Mouse (Mus musculus): ENCODE measurements around the gene Pde2a. TPM values are rescaled to one million over a fixed set of nuclear protein-coding genes. Genes with fewer than 3 reads are reported as not detected.

Pde2a gene
- polyA plus RNA-seq, 1 experiment from 2014 or later, result 19.0 TPM

- Histone ChIP-seq H3K9ac (ENCODE audit: low read length) (no peak overlapping the region), H3K9me3 (replicated peaks; ENCODE audit: control insufficient read depth, low read length) (no peaks in the 10 kb centered on the region; the same call in 1 of the 2 replicates), H3K4me3 (replicated peaks; ENCODE audit: low read length) (no peak overlapping the region), H3K4me1 (ENCODE audit: control insufficient read depth, insufficient read depth, low read length) (peaks cover 33% of the 10 kb centered on the region), H3K36me3 (ENCODE audit: control insufficient read depth, insufficient read depth, low read length) (peaks cover 7% of the 10 kb centered on the region), H3K27ac (ENCODE audit: low read length) (no peak overlapping the region), H3K4me2 (ENCODE audit: low read depth, low read length) (no peak overlapping the region), H3K27me3 (ENCODE audit: control insufficient read depth, insufficient read depth, low read length) (no peaks in the 10 kb centered on the region)
- WGBS, result 48% methylated on average over 4 of the region's 4 CpGs
- ATAC-seq (ENCODE audit: insufficient read depth, low FRiP score), result no peak
Observed at GRCm38 (mm10) chr7:101414209-101414608, 7.3 kb upstream of the Pde2a start.

- Histone ChIP-seq H3K4me3 (replicated peaks; ENCODE audit: low read length) (no peak overlapping the region), H3K4me2 (ENCODE audit: low read depth, low read length) (no peak overlapping the region), H3K9ac (ENCODE audit: low read length) (no peak overlapping the region), H3K27me3 (ENCODE audit: control insufficient read depth, insufficient read depth, low read length) (no peaks in the 10 kb centered on the region), H3K9me3 (replicated peaks; ENCODE audit: control insufficient read depth, low read length) (no peaks in the 10 kb centered on the region; the same call in 1 of the 2 replicates), H3K4me1 (ENCODE audit: control insufficient read depth, insufficient read depth, low read length) (peaks cover 33% of the 10 kb centered on the region), H3K36me3 (ENCODE audit: control insufficient read depth, insufficient read depth, low read length) (peaks cover 5% of the 10 kb centered on the region; the same call in 1 of the 2 replicates), H3K27ac (ENCODE audit: low read length) (no peak overlapping the region; the same call in 1 of the 2 replicates)
- peak; percentile 27 for ATAC-seq (ENCODE audit: insufficient read depth, low FRiP score)
- WGBS, result 24% methylated on average over 6 of the region's 7 CpGs
Observed at GRCm38 (mm10) chr7:101414661-101415511, 6.6 kb upstream of the Pde2a start.

- no peak overlapping the region for H3K27ac ChIP-seq (ENCODE audit: low read length)
- H3K4me1 ChIP-seq (ENCODE audit: control insufficient read depth, insufficient read depth, low read length), result peaks cover 33% of the 10 kb centered on the region
- H3K27me3 ChIP-seq (ENCODE audit: control insufficient read depth, insufficient read depth, low read length), result no peaks in the 10 kb centered on the region
- ATAC-seq (ENCODE audit: insufficient read depth, low FRiP score), result no peak
- no peak overlapping the region for H3K4me3 ChIP-seq (replicated peaks; ENCODE audit: low read length)
- no peaks in the 10 kb centered on the region for H3K9me3 ChIP-seq (replicated peaks; ENCODE audit: control insufficient read depth, low read length)
- H3K4me2 ChIP-seq (ENCODE audit: low read depth, low read length), result no peak overlapping the region
- 26% methylated on average over 8 of the region's 8 CpGs for WGBS
- H3K9ac ChIP-seq (ENCODE audit: low read length), result no peak overlapping the region
- H3K36me3 ChIP-seq (ENCODE audit: control insufficient read depth, insufficient read depth, low read length), result peaks cover 5% of the 10 kb centered on the region; the same call in 1 of the 2 replicates
Observed at GRCm38 (mm10) chr7:101415512-101416100, 5.9 kb upstream of the Pde2a start.

- H3K4me2 ChIP-seq (ENCODE audit: low read depth, low read length), result no peak overlapping the region
- H3K36me3 ChIP-seq (ENCODE audit: control insufficient read depth, insufficient read depth, low read length), result peaks cover 2% of the 10 kb centered on the region; the same call in 1 of the 2 replicates
- H3K9me3 ChIP-seq (replicated peaks; ENCODE audit: control insufficient read depth, low read length), result no peaks in the 10 kb centered on the region
- H3K4me1 ChIP-seq (ENCODE audit: control insufficient read depth, insufficient read depth, low read length), result peaks cover 26% of the 10 kb centered on the region
- WGBS, result 39% methylated on average over 5 of the region's 5 CpGs
- no peak overlapping the region for H3K27ac ChIP-seq (ENCODE audit: low read length)
- H3K4me3 ChIP-seq (replicated peaks; ENCODE audit: low read length), result no peak overlapping the region
- no peak for ATAC-seq (ENCODE audit: insufficient read depth, low FRiP score)
- H3K9ac ChIP-seq (ENCODE audit: low read length), result no peak overlapping the region
- H3K27me3 ChIP-seq (ENCODE audit: control insufficient read depth, insufficient read depth, low read length), result no peaks in the 10 kb centered on the region
Observed at GRCm38 (mm10) chr7:101416391-101416790, 5.1 kb upstream of the Pde2a start.

- H3K36me3 ChIP-seq (ENCODE audit: control insufficient read depth, insufficient read depth, low read length), result no peaks in the 10 kb centered on the region; the same call in 1 of the 2 replicates
- H3K4me1 ChIP-seq (ENCODE audit: control insufficient read depth, insufficient read depth, low read length), result peaks cover 22% of the 10 kb centered on the region
- no peaks in the 10 kb centered on the region for H3K9me3 ChIP-seq (replicated peaks; ENCODE audit: control insufficient read depth, low read length)
- H3K9ac ChIP-seq (ENCODE audit: low read length), result no peak overlapping the region
- H3K27ac ChIP-seq (ENCODE audit: low read length), result no peak overlapping the region
- no peak overlapping the region for H3K4me3 ChIP-seq (replicated peaks; ENCODE audit: low read length)
- H3K27me3 ChIP-seq (ENCODE audit: control insufficient read depth, insufficient read depth, low read length), result no peaks in the 10 kb centered on the region
- ATAC-seq (ENCODE audit: insufficient read depth, low FRiP score), result no peak
- no peak overlapping the region for H3K4me2 ChIP-seq (ENCODE audit: low read depth, low read length)
- 4% methylated on average over 27 of the region's 27 CpGs for WGBS
Observed at GRCm38 (mm10) chr7:101419013-101419770, 2.3 kb upstream of the Pde2a start.

GRCm38 (mm10) chr7:101422069-101422468 is 578 bp downstream of the Pde2a start:
- ATAC-seq (ENCODE audit: insufficient read depth, low FRiP score), result no peak
- H3K27ac ChIP-seq (ENCODE audit: low read length), result no peak overlapping the region
- H3K9ac ChIP-seq (ENCODE audit: low read length), result no peak overlapping the region
- no peaks in the 10 kb centered on the region for H3K9me3 ChIP-seq (replicated peaks; ENCODE audit: control insufficient read depth, low read length)
- H3K36me3 ChIP-seq (ENCODE audit: control insufficient read depth, insufficient read depth, low read length), result no peaks in the 10 kb centered on the region
- H3K4me2 ChIP-seq (ENCODE audit: low read depth, low read length), result no peak overlapping the region
- H3K4me3 ChIP-seq (replicated peaks; ENCODE audit: low read length), result no peak overlapping the region
- H3K4me1 ChIP-seq (ENCODE audit: control insufficient read depth, insufficient read depth, low read length), result no peaks in the 10 kb centered on the region
- 34% methylated on average over 3 of the region's 3 CpGs for WGBS
- no peaks in the 10 kb centered on the region for H3K27me3 ChIP-seq (ENCODE audit: control insufficient read depth, insufficient read depth, low read length)

- 84% methylated on average over 8 of the region's 8 CpGs for WGBS
- no peak overlapping the region for H3K27ac ChIP-seq (ENCODE audit: low read length)
Observed at GRCm38 (mm10) chr7:101422646-101423045, 1.2 kb downstream of the Pde2a start.

GRCm38 (mm10) chr7:101423970-101424369 is 2.5 kb downstream of the Pde2a start:
- Histone ChIP-seq H3K4me3 (replicated peaks; ENCODE audit: low read length) (no peak overlapping the region), H3K9me3 (replicated peaks; ENCODE audit: control insufficient read depth, low read length) (no peaks in the 10 kb centered on the region), H3K27me3 (ENCODE audit: control insufficient read depth, insufficient read depth, low read length) (no peaks in the 10 kb centered on the region), H3K4me2 (ENCODE audit: low read depth, low read length) (no peak overlapping the region), H3K9ac (ENCODE audit: low read length) (no peak overlapping the region), H3K4me1 (ENCODE audit: control insufficient read depth, insufficient read depth, low read length) (no peaks in the 10 kb centered on the region), H3K36me3 (ENCODE audit: control insufficient read depth, insufficient read depth, low read length) (no peaks in the 10 kb centered on the region), H3K27ac (ENCODE audit: low read length) (no peak overlapping the region)
- WGBS, result 58% methylated on average over 6 of the region's 6 CpGs
- ATAC-seq (ENCODE audit: insufficient read depth, low FRiP score), result no peak

More at GRCm38 (mm10) chr7:101422646-101423045, 1.2 kb downstream of the Pde2a start:
- no peaks in the 10 kb centered on the region for H3K4me1 ChIP-seq (ENCODE audit: control insufficient read depth, insufficient read depth, low read length)
- no peaks in the 10 kb centered on the region for H3K9me3 ChIP-seq (replicated peaks; ENCODE audit: control insufficient read depth, low read length)
- H3K9ac ChIP-seq (ENCODE audit: low read length), result no peak overlapping the region
- no peak overlapping the region for H3K4me3 ChIP-seq (replicated peaks; ENCODE audit: low read length)
- H3K27me3 ChIP-seq (ENCODE audit: control insufficient read depth, insufficient read depth, low read length), result no peaks in the 10 kb centered on the region
- no peaks in the 10 kb centered on the region for H3K36me3 ChIP-seq (ENCODE audit: control insufficient read depth, insufficient read depth, low read length)
- no peak for ATAC-seq (ENCODE audit: insufficient read depth, low FRiP score)
- H3K4me2 ChIP-seq (ENCODE audit: low read depth, low read length), result no peak overlapping the region

- Histone ChIP-seq H3K36me3 (ENCODE audit: control insufficient read depth, insufficient read depth, low read length) (no peaks in the 10 kb centered on the region), H3K9me3 (replicated peaks; ENCODE audit: control insufficient read depth, low read length) (no peaks in the 10 kb centered on the region), H3K4me2 (ENCODE audit: low read depth, low read length) (no peak overlapping the region), H3K4me1 (ENCODE audit: control insufficient read depth, insufficient read depth, low read length) (no peaks in the 10 kb centered on the region), H3K27me3 (ENCODE audit: control insufficient read depth, insufficient read depth, low read length) (no peaks in the 10 kb centered on the region), H3K27ac (ENCODE audit: low read length) (no peak overlapping the region), H3K4me3 (replicated peaks; ENCODE audit: low read length) (no peak overlapping the region), H3K9ac (ENCODE audit: low read length) (no peak overlapping the region)
- 65% methylated on average over 8 of the region's 8 CpGs for WGBS
- no peak for ATAC-seq (ENCODE audit: insufficient read depth, low FRiP score)
Observed at GRCm38 (mm10) chr7:101426692-101427091, 5.2 kb downstream of the Pde2a start.

Measured in stomach, embryonic 16.5 days (tissue).